Mouse (Mus musculus) MEL (cell line): Measurements from ENCODE around the gene Gdpd3. TPM values are rescaled to one million over a fixed set of nuclear protein-coding genes. Genes with fewer than 3 reads are reported as not detected.

Source experiments
- DNase-seq: peaks from one replicate; pipeline ENCODE4 v3.0.0; 2011; ENCODE audit warnings: low read depth, low spot score
- H3K27ac ChIP-seq: 2 replicates; pipeline ENCODE4 v1.5.1; 2012; ENCODE audit warnings: low read depth, mild to moderate bottlenecking, control low read depth, low read length, moderate library complexity; ENCODE audit not compliant: control insufficient read depth
- H3K27me3 ChIP-seq, 2 experiments: fragments of 150-350 bp in 1 of 2; sonication (generic) in 1 of 2; 2 replicates each; pipeline ENCODE4 v1.6.1; 2012; ENCODE audit warnings: low read length in 2 of 2, mild to moderate bottlenecking in 2 of 2, improper control_type of control experiment in 1 of 2, moderate library complexity in 1 of 2; ENCODE audit not compliant: insufficient read depth in 2 of 2, control insufficient read depth in 1 of 2
- H3K36me3 ChIP-seq, 2 experiments: 2 replicates each; pipeline ENCODE4 v1.6.1; 2012 to 2014; ENCODE audit warnings: low read length in 2 of 2, improper control_type of control experiment in 1 of 2, inconsistent platforms in 1 of 2, mild to moderate bottlenecking in 1 of 2; ENCODE audit not compliant: insufficient read depth in 2 of 2, control insufficient read depth in 1 of 2
- H3K4me1 ChIP-seq, 2 experiments: fragments of 150-350 bp in 1 of 2; sonication (generic) in 1 of 2; 2 replicates each; pipeline ENCODE4 v1.6.1; 2012; ENCODE audit warnings: low read length in 2 of 2, improper control_type of control experiment in 1 of 2, mild to moderate bottlenecking in 1 of 2; ENCODE audit not compliant: insufficient read depth in 2 of 2, control insufficient read depth in 1 of 2
- H3K4me3 ChIP-seq, 2 experiments: fragments of 150-350 bp in 1 of 2; sonication (generic) in 1 of 2; 2 replicates each; pipeline ENCODE4 v1.5.1; 2012; ENCODE audit warnings: low read depth in 2 of 2, low read length in 2 of 2, mild to moderate bottlenecking in 2 of 2, moderate library complexity in 2 of 2, control low read depth in 1 of 2, improper control_type of control experiment in 1 of 2; ENCODE audit not compliant: control insufficient read depth in 1 of 2, insufficient read depth in 1 of 2
- H3K79me2 ChIP-seq: 2 replicates; pipeline ENCODE4 v1.6.1; 2012; ENCODE audit warnings: mild to moderate bottlenecking, low read length, moderate library complexity; ENCODE audit not compliant: control insufficient read depth, poor library complexity, insufficient read depth
- H3K9ac ChIP-seq: 2 replicates; pipeline ENCODE4 v1.6.1; 2012; ENCODE audit warnings: low read depth, mild to moderate bottlenecking, control low read depth, low read length, moderate library complexity; ENCODE audit not compliant: control insufficient read depth, poor library complexity, severe bottlenecking
- H3K9me3 ChIP-seq: fragments of 150-350 bp; sonication (generic); replicated peaks from 2 replicates; pipeline ENCODE4 v1.6.1; 2012; ENCODE audit warnings: mild to moderate bottlenecking, low read length, improper control_type of control experiment, moderate library complexity; ENCODE audit not compliant: insufficient read depth
- BHLHE40 ChIP-seq: IDR thresholded peaks from 2 replicates; pipeline ENCODE4 v1.6.1; 2012; ENCODE audit warnings: low read depth, mild to moderate bottlenecking, inconsistent platforms, low read length, improper control_type of control experiment, borderline replicate concordance
- CHD1 ChIP-seq: IDR thresholded peaks from 2 replicates; pipeline ENCODE4 v1.6.1; 2012; ENCODE audit warnings: low read depth, mild to moderate bottlenecking, inconsistent platforms, low read length, improper control_type of control experiment
- CHD2 ChIP-seq: IDR thresholded peaks from 2 replicates; pipeline ENCODE4 v1.6.1; 2011; ENCODE audit warnings: low read length, improper control_type of control experiment
- ELF1 ChIP-seq: IDR thresholded peaks from 2 replicates; pipeline ENCODE4 v1.6.1; 2014; ENCODE audit warnings: low read depth, mild to moderate bottlenecking, inconsistent platforms, low read length, improper control_type of control experiment, moderate library complexity
- EP300 ChIP-seq, 2 experiments: IDR thresholded peaks; 2 replicates each; pipeline ENCODE4 v1.6.1; 2011; ENCODE audit warnings: improper control_type of control experiment in 2 of 2, low read length in 2 of 2, low read depth in 1 of 2, mild to moderate bottlenecking in 1 of 2
- MAX ChIP-seq: IDR thresholded peaks from 2 replicates; pipeline ENCODE4 v1.6.1; 2011; ENCODE audit warnings: low read length, improper control_type of control experiment
- MXI1 ChIP-seq: IDR thresholded peaks from 2 replicates; pipeline ENCODE4 v1.6.1; 2011; ENCODE audit warnings: mild to moderate bottlenecking, low read depth, low read length, improper control_type of control experiment
- MYC ChIP-seq: IDR thresholded peaks from 2 replicates; pipeline ENCODE4 v1.6.1; 2011; ENCODE audit warnings: low read depth, mild to moderate bottlenecking, low read length, improper control_type of control experiment, moderate library complexity
- NELFE ChIP-seq: IDR thresholded peaks from 2 replicates; pipeline ENCODE4 v1.6.1; 2011; ENCODE audit warnings: low read depth, low read length, improper control_type of control experiment
- NRF1 ChIP-seq: IDR thresholded peaks from 2 replicates; pipeline ENCODE4 v1.6.1; 2014; ENCODE audit warnings: low read depth, mild to moderate bottlenecking, inconsistent platforms, low read length, improper control_type of control experiment, moderate library complexity; ENCODE audit not compliant: poor library complexity, insufficient read depth, severe bottlenecking
- POLR2AphosphoS2 ChIP-seq: IDR thresholded peaks from 2 replicates; pipeline ENCODE4 v1.6.1; 2011; ENCODE audit warnings: low read length, improper control_type of control experiment
- SMC3 ChIP-seq: IDR thresholded peaks from 2 replicates; pipeline ENCODE4 v1.6.1; 2011; ENCODE audit warnings: low read depth, low read length, improper control_type of control experiment
- TBP ChIP-seq: IDR thresholded peaks from 2 replicates; pipeline ENCODE4 v1.8.0; 2011; ENCODE audit warnings: low read depth, low read length, improper control_type of control experiment
- TCF12 ChIP-seq: IDR thresholded peaks from 2 replicates; pipeline ENCODE4 v1.6.1; 2014; ENCODE audit warnings: low read depth, mild to moderate bottlenecking, inconsistent platforms, low read length, improper control_type of control experiment, moderate library complexity
- UBTF ChIP-seq: IDR thresholded peaks from 2 replicates; pipeline ENCODE4 v1.6.1; 2012; ENCODE audit warnings: low read depth, mild to moderate bottlenecking, inconsistent platforms, low read length, improper control_type of control experiment, moderate library complexity, borderline replicate concordance; ENCODE audit not compliant: insufficient read depth
- USF2 ChIP-seq, 2 experiments: IDR thresholded peaks; 2 replicates each; pipeline ENCODE4 v1.6.1; 2011 to 2012; ENCODE audit warnings: improper control_type of control experiment in 2 of 2, low read length in 2 of 2, borderline replicate concordance in 1 of 2, inconsistent platforms in 1 of 2, low read depth in 1 of 2, mild to moderate bottlenecking in 1 of 2; ENCODE audit not compliant: insufficient read depth in 1 of 2
- ZKSCAN1 ChIP-seq: IDR thresholded peaks from 2 replicates; pipeline ENCODE4 v1.6.1; 2012; ENCODE audit warnings: low read depth, mild to moderate bottlenecking, inconsistent platforms, low read length, improper control_type of control experiment, moderate library complexity
- ZMIZ1 ChIP-seq: IDR thresholded peaks from 2 replicates; pipeline ENCODE4 v1.6.1; 2012; ENCODE audit warnings: low read depth, mild to moderate bottlenecking, inconsistent platforms, low read length, improper control_type of control experiment, moderate library complexity
- ZNF384 ChIP-seq: IDR thresholded peaks from 2 replicates; pipeline ENCODE4 v1.6.1; 2012; ENCODE audit warnings: low read depth, mild to moderate bottlenecking, inconsistent platforms, low read length, improper control_type of control experiment
- polyA plus RNA-seq, 2 experiments: library from polyadenylated mRNA; stranded (reverse) in 1 of 2; unstranded in 1 of 2; fragments of >175 nt in 1 of 2; fragments of >200 nt in 1 of 2; gene quantifications; 2 replicates each; pipeline versions ENCODE4 v1.2.1 to v1.2.4; 2012; ENCODE audit warnings: low replicate concordance in 2 of 2, low read depth in 1 of 2; ENCODE audit not compliant: insufficient read length in 2 of 2, insufficient read depth in 1 of 2, missing spikeins in 1 of 2
- total RNA-seq: library from RNA; depleted of rRNA; stranded (reverse); fragments of 300-350 nt; gene quantifications from 2 replicates; pipeline ENCODE4 v1.2.3, GENCODE M21; 2012

Gdpd3 gene
- total and polyA plus RNA-seq, 3 experiments = 12.7 to 13.0 TPM; not detected in 1

GRCm38 (mm10) chr7:126784469-126784868, 18.3 kb downstream of the Gdpd3 start:
- H3K9me3 ChIP-seq = no peaks in the 10 kb centered on the region
- DNase-seq = no peak
- peaks cover 4 to 9% of the 10 kb centered on the region in 2 experiments; a peak in 3 of 4 replicates for H3K4me1 ChIP-seq
- H3K27ac ChIP-seq = no peak overlapping the region
- TF ChIP-seq EP300 (IDR thresholded peaks at IDR 0.05; ENCODE audit: low read depth in 1 of 2, low read length in 2 of 2) = no peak
- TF ChIP-seq SMC3 = no peak
- H3K4me3 ChIP-seq = no peak overlapping the region
- H3K27me3 ChIP-seq = no peaks in the 10 kb centered on the region
- no peaks in the 10 kb centered on the region; the same call in 1 of the 2 replicates for H3K79me2 ChIP-seq
- no peak overlapping the region for H3K9ac ChIP-seq
- H3K36me3 ChIP-seq = peaks cover 4 to 7% of the 10 kb centered on the region in 2 experiments; a peak in 3 of 4 replicates

- Histone ChIP-seq H3K27ac (no peak overlapping the region), H3K9ac (no peak overlapping the region), H3K27me3 (no peaks in the 10 kb centered on the region), H3K9me3 (no peaks in the 10 kb centered on the region), H3K79me2 (peaks cover 2% of the 10 kb centered on the region; the same call in 1 of the 2 replicates), H3K4me1 (peaks cover 0 to 4% of the 10 kb centered on the region in 2 experiments; a peak in 1 of 4 replicates), H3K36me3 (peaks cover 0 to 7% of the 10 kb centered on the region in 2 experiments; a peak in 1 of 4 replicates), H3K4me3 (no peak overlapping the region)
- TF ChIP-seq UBTF (no peak), TBP (no peak), USF2 (IDR thresholded peaks at IDR 0.05; ENCODE audit: borderline replicate concordance in 1 of 2, insufficient read depth in 1 of 2, low read depth in 1 of 2, low read length in 2 of 2) (no peak), ZMIZ1 (no peak), SMC3 (no peak), CHD2 (no peak), ELF1 (no peak), MXI1 (no peak), NELFE (no peak), ZNF384 (no peak), TCF12 (no peak), NRF1 (no peak), POLR2AphosphoS2 (no peak), CHD1 (no peak), MYC (no peak), MAX (no peak), ZKSCAN1 (no peak), BHLHE40 (no peak)
- DNase-seq = no peak
These were observed 18.9 kb downstream of the Gdpd3 start for GRCm38 (mm10) chr7:126785056-126785455.
